ENCODE assay signal across 27 mouse cellular contexts in the genomic region with DNA sequence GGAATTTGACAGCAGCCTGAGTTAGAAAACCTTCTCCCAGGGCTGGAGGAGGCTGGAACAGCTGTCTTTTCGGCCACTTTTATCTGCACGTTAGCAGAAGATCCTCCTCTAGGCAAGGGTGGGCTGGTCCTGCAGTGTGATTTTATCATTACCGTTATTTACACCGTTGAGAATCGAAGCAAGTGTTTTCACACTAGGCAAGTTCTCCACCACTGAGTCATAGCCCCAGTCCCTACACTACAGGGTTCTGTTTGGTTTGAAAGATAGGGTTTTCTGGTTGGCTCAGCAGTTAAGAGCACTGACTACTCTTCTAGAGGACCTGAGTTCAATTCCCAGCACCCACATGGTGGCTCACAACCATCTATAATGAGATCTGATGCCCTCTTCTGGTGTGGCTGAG.
"Had no signal": no experiment of that assay in that cellular context is flagged by ENCODE, and none has a peak within 500 bp of the region (broad histone marks: within the 10 kb centered on the region; RNA-seq: fewer than 3 reads in every experiment).

No protein-coding gene starts in this region.

- H3K27ac ChIP-seq: embryonic facial prominence, embryonic 10.5 days; embryonic facial prominence, embryonic 12.5 days; embryonic facial prominence, embryonic 13.5 days; embryonic facial prominence, embryonic 15.5 days; forebrain, embryonic 10.5 days; forebrain, embryonic 12.5 days; forebrain, embryonic 13.5 days; forebrain, embryonic 15.5 days; gastrocnemius, adult 2 months; heart, adult 2 months had no signal

- H3K36me3 ChIP-seq: embryonic facial prominence, embryonic 10.5 days; embryonic facial prominence, embryonic 12.5 days; embryonic facial prominence, embryonic 13.5 days; embryonic facial prominence, embryonic 15.5 days; forebrain, embryonic 10.5 days; forebrain, embryonic 12.5 days; forebrain, embryonic 15.5 days had no signal

- H3K4me2 ChIP-seq: embryonic facial prominence, embryonic 12.5 days; embryonic facial prominence, embryonic 13.5 days; embryonic facial prominence, embryonic 15.5 days; forebrain, embryonic 12.5 days; forebrain, embryonic 13.5 days; forebrain, embryonic 15.5 days had no signal

- H3K4me1 ChIP-seq: embryonic facial prominence, embryonic 12.5 days; forebrain, embryonic 13.5 days had no signal

- H3K4me3 ChIP-seq: embryonic facial prominence, embryonic 10.5 days; embryonic facial prominence, embryonic 12.5 days; embryonic facial prominence, embryonic 13.5 days; embryonic facial prominence, embryonic 15.5 days; erythroblast, embryonic 14.5 days; forebrain, embryonic 10.5 days; forebrain, embryonic 12.5 days; forebrain, embryonic 13.5 days; forebrain, embryonic 15.5 days; gastrocnemius, adult 2 months; heart, adult 2 months had no signal

- DNase-seq: cerebellum, adult 8-10 months; cerebellum, adult 9-10 months; cerebellum, adult 9-11 months; cerebellum, postnatal 10 days; cerebellum, postnatal 14 days; cerebellum, postnatal 25 days; cerebellum, postnatal 36 days; embryo, embryonic 11 days; forebrain, postnatal 0 days; gastrocnemius, adult 2 months; gastrocnemius, postnatal 10 days; gastrocnemius, postnatal 14 days; gastrocnemius, postnatal 25 days; gastrocnemius, postnatal 36 days; heart, adult 11 months; heart, adult 18-20 months; heart, adult 2 months had no signal

- H3K27me3 ChIP-seq: embryonic facial prominence, embryonic 12.5 days; embryonic facial prominence, embryonic 13.5 days; embryonic facial prominence, embryonic 15.5 days; forebrain, embryonic 12.5 days; forebrain, embryonic 13.5 days; forebrain, embryonic 15.5 days had no signal

- H3K9ac ChIP-seq: embryonic facial prominence, embryonic 12.5 days; embryonic facial prominence, embryonic 13.5 days; embryonic facial prominence, embryonic 15.5 days; forebrain, embryonic 12.5 days; forebrain, embryonic 13.5 days; forebrain, embryonic 15.5 days; forebrain, postnatal 0 days had no signal

- H3K9me3 ChIP-seq: embryonic facial prominence, embryonic 10.5 days; embryonic facial prominence, embryonic 12.5 days; embryonic facial prominence, embryonic 13.5 days; embryonic facial prominence, embryonic 15.5 days; forebrain, embryonic 10.5 days; forebrain, embryonic 12.5 days; forebrain, embryonic 13.5 days; forebrain, embryonic 15.5 days had no signal

- ATAC-seq: forebrain, embryonic 13.5 days; forebrain, embryonic 14.5 days; forebrain, embryonic 15.5 days; forebrain, postnatal 0 days had no signal
